Mouse (Mus musculus): ENCODE data around the gene Nipal1.

The Nipal1 gene

GRCm38 (mm10) chr5:72647418-72647907, at the start of gene Nipal1:
Nipal1 (plus strand) TSS chr5:72647795.
- no peak for DNase-seq (ENCODE audit: low read depth, low spot score)

DNA sequence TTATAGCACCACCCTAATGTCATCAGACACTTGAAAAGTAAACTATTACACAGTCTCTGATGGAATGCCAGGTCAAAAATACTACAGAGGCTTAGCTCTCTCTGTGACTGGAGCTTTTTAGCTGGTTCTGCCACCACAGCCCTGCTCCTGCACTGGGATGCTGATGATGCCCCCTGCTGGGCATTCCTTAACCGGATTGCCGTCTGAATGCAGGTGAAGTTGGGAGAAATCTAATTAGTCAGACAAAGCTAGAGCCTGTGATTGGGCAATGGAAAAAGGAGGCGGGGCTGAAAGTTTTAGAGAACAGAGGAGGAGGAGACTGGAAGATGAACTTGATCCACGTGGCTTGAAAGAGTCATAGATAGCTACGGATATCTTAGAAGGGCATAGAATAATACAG, 46.6 kb upstream of the Nipal1 start:
- DNase-seq (ENCODE audit: low read depth, low spot score), result peak; percentile 2

- no peak for DNase-seq (ENCODE audit: low read depth, low spot score)
These were observed 44.5 kb upstream of the Nipal1 start for GRCm38 (mm10) chr5:72603138-72603537.

GRCm38 (mm10) chr5:72617413-72617812, 30.2 kb upstream of the Nipal1 start:
- no peak for DNase-seq (ENCODE audit: low read depth, low spot score)

DNA sequence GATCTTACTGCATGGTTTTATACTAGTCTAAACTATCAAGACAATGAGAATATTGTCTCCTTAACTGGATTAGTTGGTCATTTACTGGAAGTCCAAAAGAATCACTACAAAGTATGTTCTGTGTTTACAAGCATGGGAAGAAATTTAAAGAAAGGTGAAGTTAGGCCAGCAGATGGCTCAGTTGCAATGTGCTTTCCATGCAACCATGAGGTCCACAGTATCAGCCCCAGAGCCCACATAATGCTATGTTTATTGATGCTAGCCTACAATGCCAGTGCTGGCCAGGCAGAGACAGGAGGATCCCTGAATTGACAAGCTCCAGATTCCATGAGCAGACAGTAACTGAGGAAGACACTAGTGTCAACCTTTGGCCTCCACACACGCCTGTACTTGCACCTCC, 26.6 kb upstream of the Nipal1 start:
- no peak for DNase-seq (ENCODE audit: low read depth, low spot score)

DNA sequence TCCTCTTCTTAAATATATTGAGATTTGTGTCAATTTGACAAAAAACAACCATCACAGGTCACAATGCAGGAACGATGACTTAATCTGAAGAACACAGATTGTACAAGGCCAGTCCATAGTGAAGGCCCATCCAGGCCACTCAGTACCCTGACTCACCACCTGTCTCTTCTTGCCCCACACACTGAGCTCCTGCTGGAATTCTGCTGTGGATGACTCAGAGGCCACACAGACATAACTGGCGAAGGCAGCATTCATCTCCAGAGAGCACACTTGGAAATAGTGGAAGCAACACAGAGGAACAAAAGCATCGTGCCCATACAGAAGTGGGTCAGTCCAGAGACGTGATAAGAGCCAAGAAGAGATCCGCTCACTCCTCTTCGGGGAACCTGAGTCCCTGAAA, 17.6 kb upstream of the Nipal1 start:
- no peak for DNase-seq (ENCODE audit: low read depth, low spot score)

DNA sequence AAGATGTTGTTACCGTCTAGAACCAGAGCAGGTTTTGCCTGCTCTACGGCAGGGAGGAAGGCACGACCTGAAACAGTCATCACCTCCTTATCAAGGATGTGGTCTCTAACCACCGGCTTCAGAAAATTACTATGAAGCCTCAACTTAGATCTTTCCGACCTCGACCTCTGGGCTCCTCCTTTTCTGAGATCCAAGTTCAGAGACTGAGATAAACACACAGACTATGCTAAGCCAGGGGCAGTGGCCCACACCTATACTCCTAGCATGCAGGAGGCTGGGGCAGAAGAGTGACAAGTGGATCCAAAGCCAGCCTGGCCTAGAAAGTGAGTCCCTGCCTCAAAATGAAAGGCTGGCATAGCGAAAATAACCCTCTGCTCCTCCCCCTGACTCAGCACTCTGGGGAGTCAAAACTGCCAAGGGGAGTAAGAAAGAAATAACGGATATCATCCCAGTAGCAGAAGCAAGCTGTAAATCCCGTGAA, 12.8 kb upstream of the Nipal1 start:
- DNase-seq (ENCODE audit: low read depth, low spot score), result no peak

GRCm38 (mm10) chr5:72636122-72636521, 11.5 kb upstream of the Nipal1 start:
- DNase-seq (ENCODE audit: low read depth, low spot score), result no peak

GRCm38 (mm10) chr5:72636576-72636975, 11.0 kb upstream of the Nipal1 start:
- DNase-seq (ENCODE audit: low read depth, low spot score), result no peak

DNA sequence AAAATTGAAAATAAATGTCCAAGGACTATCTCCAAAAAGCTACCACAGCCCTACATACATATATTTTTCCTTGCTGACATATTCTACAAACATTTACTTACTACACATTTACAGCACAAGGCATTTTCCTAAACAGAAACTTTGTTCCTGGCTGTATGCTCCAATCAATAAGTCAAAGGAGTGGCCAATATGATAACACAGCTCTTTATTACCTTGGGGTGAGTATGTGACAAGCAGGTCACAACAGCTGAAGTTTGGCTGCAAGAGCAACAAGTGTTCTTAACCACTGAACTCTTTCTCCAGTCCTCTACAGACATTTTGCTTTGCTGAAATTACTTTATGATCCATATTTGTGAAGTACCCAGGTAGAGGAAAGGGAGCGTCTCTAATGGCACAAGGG, 7.5 kb upstream of the Nipal1 start:
- no peak for DNase-seq (ENCODE audit: low read depth, low spot score)

DNA sequence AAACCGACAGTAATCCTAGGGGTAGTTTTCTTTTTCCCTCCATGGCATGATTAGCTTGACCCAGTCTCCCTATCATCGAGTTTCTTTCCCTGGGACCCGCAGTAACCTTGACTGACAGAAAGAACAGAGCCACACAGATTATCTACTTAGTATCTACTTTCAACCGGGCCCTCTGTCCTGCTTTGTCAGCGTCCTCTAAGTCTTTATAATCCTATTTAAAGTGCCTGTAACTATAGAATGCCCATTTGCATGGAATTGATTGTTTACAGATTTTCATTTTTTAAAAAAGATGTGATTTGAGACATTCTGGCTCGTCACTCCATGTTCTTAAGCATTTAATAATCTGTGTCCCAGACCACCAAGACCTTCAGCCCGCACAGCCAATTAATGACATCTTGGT, 3.9 kb upstream of the Nipal1 start:
- DNase-seq (ENCODE audit: low read depth, low spot score), result no peak

- DNase-seq (ENCODE audit: low read depth, low spot score), result no peak
These were observed 3.4 kb upstream of the Nipal1 start, which contains the start of gene Cnga1 for GRCm38 (mm10) chr5:72644175-72644574. Cnga1 (minus strand) TSS chr5:72644275.

- no peak for DNase-seq (ENCODE audit: low read depth, low spot score)
These were observed 1.5 kb upstream of the Nipal1 start for GRCm38 (mm10) chr5:72646131-72646530.

- no peak for DNase-seq (ENCODE audit: low read depth, low spot score)
These were observed 599 bp upstream of the Nipal1 start for GRCm38 (mm10) chr5:72646996-72647395.

DNA sequence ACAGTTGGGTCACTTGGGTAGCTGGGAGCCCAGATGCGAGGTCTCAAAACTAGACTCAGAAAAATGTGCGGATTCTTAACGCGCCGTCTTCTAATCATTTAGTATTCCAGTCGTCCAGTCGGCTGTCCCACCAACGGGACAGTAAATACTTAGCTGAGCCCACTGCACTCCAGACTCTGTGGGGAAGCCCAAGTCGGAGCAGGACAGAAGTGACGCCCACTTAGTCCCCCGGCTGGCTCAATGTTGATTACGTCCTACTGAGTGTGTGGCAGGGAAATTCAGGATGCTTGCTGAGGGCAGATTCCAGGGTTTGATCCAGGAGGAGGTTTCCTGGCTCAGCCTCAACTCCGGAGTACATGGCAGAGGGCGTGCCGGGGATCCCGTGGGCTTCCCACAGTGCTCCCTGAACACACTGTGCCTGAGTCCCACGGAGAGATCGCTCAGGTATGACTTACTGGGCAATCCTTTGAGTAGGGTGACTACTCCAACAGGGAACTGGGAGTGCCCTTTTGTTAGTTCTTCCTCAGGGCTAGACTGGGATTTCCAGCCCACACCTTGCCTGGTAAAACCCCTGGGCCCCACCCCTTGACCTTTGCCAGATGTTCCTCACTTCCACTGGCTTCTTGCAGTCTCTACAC, 482 bp downstream of the Nipal1 start:
- no peak for DNase-seq (ENCODE audit: low read depth, low spot score)

DNA sequence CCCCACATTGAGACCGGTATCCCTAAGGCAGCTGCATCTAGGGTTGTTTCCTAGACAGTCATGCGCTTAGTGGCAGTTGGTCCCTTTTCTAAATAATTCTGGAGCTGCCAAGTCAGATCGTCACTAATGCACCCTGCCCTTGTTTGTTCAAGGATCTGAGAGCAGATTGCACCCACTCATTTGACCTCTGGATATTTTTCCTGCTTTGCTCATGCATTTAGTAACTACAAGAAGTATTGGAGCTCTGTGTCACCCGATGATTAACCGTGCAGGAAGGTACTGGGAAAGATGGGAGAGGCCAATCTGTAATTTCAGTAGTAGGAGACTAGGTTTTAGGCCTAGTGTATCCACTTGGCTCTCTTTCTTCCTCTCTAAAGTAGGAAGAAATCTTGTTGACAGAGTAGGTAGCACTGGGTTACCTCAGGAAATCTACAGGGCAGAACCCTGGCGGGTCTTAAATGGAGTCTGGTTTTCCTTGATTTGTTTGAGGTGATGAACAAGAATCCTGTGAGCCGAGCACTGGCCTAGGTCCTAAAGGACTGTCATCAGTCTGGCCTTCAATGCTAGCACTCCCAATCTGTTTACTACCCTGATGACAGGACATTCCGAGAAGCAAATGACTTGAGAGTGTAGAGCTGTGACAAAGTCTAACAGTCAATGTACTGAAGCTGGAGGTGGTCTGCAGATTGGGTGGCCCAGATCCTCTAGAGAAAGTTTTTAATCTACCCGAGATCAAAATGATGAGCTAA, 1.6 kb downstream of the Nipal1 start:
- DNase-seq (ENCODE audit: low read depth, low spot score), result no peak

- DNase-seq (ENCODE audit: low read depth, low spot score), result no peak
These were observed 5.6 kb downstream of the Nipal1 start for GRCm38 (mm10) chr5:72653068-72653674.

GRCm38 (mm10) chr5:72656270-72656791, 8.7 kb downstream of the Nipal1 start:
- no peak for DNase-seq (ENCODE audit: low read depth, low spot score)

DNA sequence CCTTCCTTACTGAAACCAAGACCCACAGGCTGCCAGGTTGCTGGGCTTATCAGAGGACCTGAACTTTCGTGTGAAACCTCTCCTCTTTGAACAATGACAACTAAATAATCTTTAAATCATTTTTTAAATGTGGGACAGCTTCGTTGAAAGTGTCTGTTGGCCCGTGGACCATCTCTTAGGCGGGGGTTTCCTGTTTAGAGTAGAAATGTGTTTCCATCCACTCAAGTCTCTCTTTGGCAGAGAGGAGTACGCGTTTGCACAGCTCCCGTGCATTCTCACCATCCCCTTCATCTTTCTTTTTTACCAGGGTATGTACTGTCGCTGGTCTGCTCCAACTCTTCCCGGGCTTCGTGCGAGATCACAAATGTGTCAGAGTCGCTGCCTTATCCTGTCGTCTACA, 10.8 kb downstream of the Nipal1 start:
- DNase-seq (ENCODE audit: low read depth, low spot score), result no peak

GRCm38 (mm10) chr5:72661051-72661781, 13.6 kb downstream of the Nipal1 start:
- no peak for DNase-seq (ENCODE audit: low read depth, low spot score)

DNA sequence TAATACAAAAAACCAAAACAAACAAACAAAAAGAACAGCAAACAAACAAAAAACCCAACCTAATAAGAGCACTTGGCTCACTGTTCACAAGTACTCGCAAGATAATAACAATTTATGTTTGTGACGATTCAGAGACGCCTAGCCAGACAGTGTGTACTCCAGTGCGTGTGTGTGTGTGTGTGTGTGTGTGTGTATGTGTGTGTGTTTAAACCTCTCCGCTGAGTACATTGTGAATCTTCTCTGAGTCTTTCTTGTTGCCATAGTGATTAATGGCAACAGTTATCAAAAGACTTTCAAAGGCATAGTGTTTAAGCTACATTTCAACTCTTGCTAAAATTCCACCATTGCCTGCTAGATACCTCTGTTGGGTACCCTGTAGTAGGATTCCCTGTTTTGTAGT, 16.5 kb downstream of the Nipal1 start:
- no peak for DNase-seq (ENCODE audit: low read depth, low spot score)

DNA sequence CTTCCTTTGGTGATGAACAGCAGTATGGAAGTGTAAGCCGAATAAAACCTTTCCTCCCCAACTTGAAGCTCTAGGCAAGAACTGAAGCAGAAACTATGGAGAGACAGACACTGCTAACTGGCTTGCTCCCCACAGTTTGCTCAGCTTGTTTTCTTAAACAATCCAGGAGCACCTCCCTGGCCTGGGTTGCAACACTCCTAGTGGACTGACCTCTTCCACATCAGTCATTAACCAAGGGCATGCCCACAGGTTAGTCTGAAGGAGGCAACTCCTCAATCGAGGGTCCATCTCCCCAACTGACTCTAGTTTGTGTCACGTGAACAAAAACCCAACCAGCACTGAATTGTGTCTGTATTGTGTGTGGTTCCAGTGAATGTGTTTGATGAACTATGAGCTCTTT, 17.3 kb downstream of the Nipal1 start:
- no peak for DNase-seq (ENCODE audit: low read depth, low spot score)

Measured in telencephalon, adult 2 months (tissue).